Mouse (Mus musculus): ENCODE measurements around the gene Kcne3. TPM values are rescaled to one million over a fixed set of nuclear protein-coding genes. Genes with fewer than 3 reads are reported as not detected.
A peak's percentile ranks its signal among the peaks of the same experiment; 100 is the strongest.

The Kcne3 gene
- total and polyA plus RNA-seq, 2 experiments from 2014 or later: 0.25 TPM; not detected in 1

DNA sequence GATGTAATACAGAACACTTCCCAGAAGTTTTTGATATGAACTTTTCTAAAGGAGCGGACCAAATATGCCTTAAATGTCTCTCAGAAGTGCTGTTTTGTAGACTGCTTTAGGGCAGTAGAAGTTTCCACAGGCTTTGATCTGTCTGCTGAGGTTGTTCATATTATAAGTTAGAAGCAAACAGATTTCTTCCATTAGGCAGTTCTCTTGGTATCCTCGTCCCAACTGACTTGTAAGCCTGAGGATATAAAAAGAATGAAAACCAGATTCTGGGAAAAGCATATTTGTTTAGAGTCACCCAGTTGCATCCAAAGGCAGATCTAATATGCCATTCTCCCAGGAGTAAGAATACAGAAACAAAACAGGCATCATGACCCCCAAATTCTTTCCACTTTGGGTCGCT, 24.9 kb downstream of the Kcne3 start:
- H3K9me3 ChIP-seq (ENCODE audit: low read length): no peaks in the 10 kb centered on the region

DNA sequence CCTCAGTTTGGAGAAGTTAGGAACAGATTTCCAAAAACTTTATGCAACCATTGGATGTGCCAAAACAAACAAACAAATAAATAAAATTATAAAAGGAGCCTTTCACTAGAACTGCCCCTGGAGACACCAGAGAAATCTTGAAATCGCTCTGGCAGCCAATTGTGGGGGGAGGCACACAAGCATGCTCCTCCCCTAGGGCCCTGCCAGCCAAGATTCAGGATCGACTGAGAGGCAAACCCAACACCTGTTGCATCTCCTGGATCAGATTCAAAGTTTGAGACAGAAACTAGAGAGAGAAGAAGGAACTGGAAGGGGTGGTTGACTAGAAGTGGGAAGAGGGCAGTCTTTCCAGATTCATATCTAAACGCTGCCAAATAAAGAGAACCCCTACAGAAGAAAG, 27.3 kb downstream of the Kcne3 start:
- TF ChIP-seq CTCF (IDR thresholded peaks at IDR 0.05; ENCODE audit: low read depth): no peak
- H3K9me3 ChIP-seq (ENCODE audit: low read length): no peaks in the 10 kb centered on the region

More for the DNA sequence above, 24.9 kb downstream of the Kcne3 start:
- H3K4me1 ChIP-seq (ENCODE audit: insufficient read depth, low read length): no peaks in the 10 kb centered on the region
- ATAC-seq (no peak), DNase-seq (ENCODE audit: low spot score) (no peak)
- H3K4me2 ChIP-seq (ENCODE audit: low read depth, low read length): no peak overlapping the region
- H3K9ac ChIP-seq (replicated peaks; ENCODE audit: low read length): no peak overlapping the region
- no peaks in the 10 kb centered on the region for H3K27me3 ChIP-seq (ENCODE audit: insufficient read depth, low read length)
- no peak overlapping the region for H3K4me3 ChIP-seq (ENCODE audit: low read length)
- 93% methylated on average over 3 of the region's 3 CpGs for WGBS
- TF ChIP-seq CTCF (IDR thresholded peaks at IDR 0.05; ENCODE audit: low read depth): no peak
- no peaks in the 10 kb centered on the region for H3K36me3 ChIP-seq (ENCODE audit: insufficient read depth, low read length)
- no peak overlapping the region for H3K27ac ChIP-seq

DNA sequence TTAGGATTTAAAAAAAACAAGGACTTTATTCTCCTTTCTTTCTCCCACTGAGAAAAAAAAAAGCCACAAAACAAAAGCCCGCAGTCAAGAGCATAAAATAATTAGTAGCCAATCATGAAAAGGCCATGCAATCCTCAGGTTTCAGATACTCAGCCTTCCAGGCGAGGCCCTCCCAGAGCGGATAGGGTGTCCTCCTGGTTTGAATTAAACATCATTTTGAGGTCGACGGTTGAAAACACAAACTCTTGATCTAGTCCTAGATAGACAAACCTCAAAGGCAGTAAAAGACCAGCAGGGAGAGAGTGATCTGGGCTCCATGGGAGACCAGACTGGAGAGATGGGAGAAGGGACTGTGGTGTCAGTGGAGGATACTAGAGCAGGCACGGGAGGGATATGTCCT, 28.6 kb downstream of the Kcne3 start:
- no peaks in the 10 kb centered on the region for H3K4me1 ChIP-seq (ENCODE audit: insufficient read depth, low read length)
- no peak for TF ChIP-seq CTCF (IDR thresholded peaks at IDR 0.05; ENCODE audit: low read depth)
- ATAC-seq (no peak), DNase-seq (ENCODE audit: low spot score) (no peak)
- no peak overlapping the region for H3K27ac ChIP-seq
- no peak overlapping the region for H3K9ac ChIP-seq (replicated peaks; ENCODE audit: low read length)
- H3K4me2 ChIP-seq (ENCODE audit: low read depth, low read length): no peak overlapping the region
- no peaks in the 10 kb centered on the region for H3K27me3 ChIP-seq (ENCODE audit: insufficient read depth, low read length)
- H3K4me3 ChIP-seq (ENCODE audit: low read length): no peak overlapping the region
- WGBS: 90% methylated on average over 6 of the region's 6 CpGs
- no peaks in the 10 kb centered on the region for H3K36me3 ChIP-seq (ENCODE audit: insufficient read depth, low read length)
- H3K9me3 ChIP-seq (ENCODE audit: low read length): no peaks in the 10 kb centered on the region

More for the DNA sequence above, 27.3 kb downstream of the Kcne3 start:
- Histone ChIP-seq H3K4me1 (ENCODE audit: insufficient read depth, low read length) (no peaks in the 10 kb centered on the region), H3K36me3 (ENCODE audit: insufficient read depth, low read length) (no peaks in the 10 kb centered on the region), H3K4me2 (ENCODE audit: low read depth, low read length) (no peak overlapping the region), H3K9ac (replicated peaks; ENCODE audit: low read length) (no peak overlapping the region), H3K4me3 (ENCODE audit: low read length) (no peak overlapping the region), H3K27me3 (ENCODE audit: insufficient read depth, low read length) (no peaks in the 10 kb centered on the region), H3K27ac (no peak overlapping the region)
- DNase-seq (ENCODE audit: low spot score) (no peak), ATAC-seq (no peak)
- WGBS: 43% methylated on average over 3 of the region's 3 CpGs

DNA sequence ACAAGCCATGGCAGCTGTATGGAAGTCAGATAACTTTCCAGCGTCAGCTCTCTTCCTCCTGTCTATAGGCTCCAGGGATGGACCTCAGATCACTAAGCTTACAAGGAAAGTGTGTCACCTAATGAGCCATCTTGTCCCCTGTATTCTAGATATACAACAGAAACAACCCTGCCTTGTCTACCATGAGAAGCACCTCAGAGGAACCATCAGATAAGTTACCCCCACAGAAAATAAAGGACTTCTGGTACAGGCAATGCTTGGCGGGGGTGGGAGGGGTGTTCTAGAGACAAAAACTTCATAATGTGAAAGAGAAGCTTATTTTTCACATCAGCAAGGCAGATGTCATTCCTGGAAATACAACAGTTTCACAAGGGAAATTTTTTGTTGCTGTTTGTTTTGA, 29.8 kb downstream of the Kcne3 start:
- Histone ChIP-seq H3K27ac (no peak overlapping the region), H3K36me3 (ENCODE audit: insufficient read depth, low read length) (no peaks in the 10 kb centered on the region), H3K4me3 (ENCODE audit: low read length) (no peak overlapping the region), H3K9me3 (ENCODE audit: low read length) (no peaks in the 10 kb centered on the region), H3K4me1 (ENCODE audit: insufficient read depth, low read length) (no peaks in the 10 kb centered on the region), H3K27me3 (ENCODE audit: insufficient read depth, low read length) (no peaks in the 10 kb centered on the region), H3K9ac (replicated peaks; ENCODE audit: low read length) (no peak overlapping the region), H3K4me2 (ENCODE audit: low read depth, low read length) (no peak overlapping the region)
- DNase-seq (ENCODE audit: low spot score) (no peak), ATAC-seq (no peak)
- TF ChIP-seq CTCF (IDR thresholded peaks at IDR 0.05; ENCODE audit: low read depth): no peak
- 90% methylated on average over 2 of the region's 2 CpGs for WGBS

DNA sequence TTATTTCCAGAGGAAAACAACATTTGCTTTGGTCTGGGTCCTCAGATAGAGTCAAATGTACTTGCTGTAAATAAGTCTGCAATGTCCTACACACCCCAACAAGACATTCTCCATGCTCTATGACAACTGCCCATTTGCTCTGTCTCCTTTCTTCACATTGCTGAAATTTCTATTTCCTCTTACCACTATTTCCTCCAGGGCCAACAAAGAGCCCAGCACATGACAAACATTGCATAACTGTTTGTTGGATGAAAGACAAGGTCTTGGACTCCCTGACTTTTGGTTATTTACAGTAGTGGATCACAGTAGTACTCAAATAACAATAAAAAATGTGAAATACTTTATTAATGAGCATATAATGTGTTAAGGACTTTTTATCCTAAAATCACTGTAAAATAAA, 31.6 kb downstream of the Kcne3 start:
- ATAC-seq (no peak), DNase-seq (ENCODE audit: low spot score) (no peak)
- no peak overlapping the region for H3K27ac ChIP-seq
- no peak overlapping the region for H3K4me3 ChIP-seq (ENCODE audit: low read length)
- no peaks in the 10 kb centered on the region for H3K36me3 ChIP-seq (ENCODE audit: insufficient read depth, low read length)
- no peaks in the 10 kb centered on the region for H3K9me3 ChIP-seq (ENCODE audit: low read length)
- no peak for TF ChIP-seq CTCF (IDR thresholded peaks at IDR 0.05; ENCODE audit: low read depth)
- H3K4me1 ChIP-seq (ENCODE audit: insufficient read depth, low read length): no peaks in the 10 kb centered on the region
- H3K9ac ChIP-seq (replicated peaks; ENCODE audit: low read length): no peak overlapping the region
- H3K27me3 ChIP-seq (ENCODE audit: insufficient read depth, low read length): no peaks in the 10 kb centered on the region
- no peak overlapping the region for H3K4me2 ChIP-seq (ENCODE audit: low read depth, low read length)

DNA sequence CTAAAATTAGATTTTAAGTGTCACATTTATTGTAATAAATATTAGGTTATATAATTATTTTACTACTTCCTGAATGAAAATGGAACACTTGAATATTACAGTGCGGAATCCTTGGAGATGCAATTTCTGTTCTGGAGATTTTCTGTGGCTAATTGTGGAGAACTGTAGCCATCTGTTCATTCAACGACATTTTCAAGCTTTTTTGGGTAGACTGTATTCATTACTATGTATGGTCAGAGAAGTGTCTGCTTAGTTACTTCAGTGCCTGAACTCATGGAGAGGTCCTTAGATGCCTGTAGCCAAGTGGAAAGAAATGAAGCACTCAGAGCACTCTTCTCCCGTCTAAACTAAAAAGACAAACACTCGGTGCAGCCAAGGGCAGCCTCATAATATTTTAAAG, 38.0 kb downstream of the Kcne3 start:
- Histone ChIP-seq H3K4me3 (ENCODE audit: low read length) (no peak overlapping the region), H3K27me3 (ENCODE audit: insufficient read depth, low read length) (no peaks in the 10 kb centered on the region), H3K4me1 (ENCODE audit: insufficient read depth, low read length) (0 out of 2 replicates have a peak, but pooled peaks cover 9% of the 10 kb centered on the region), H3K27ac (no peak overlapping the region), H3K4me2 (ENCODE audit: low read depth, low read length) (no peak overlapping the region), H3K9ac (replicated peaks; ENCODE audit: low read length) (no peak overlapping the region), H3K9me3 (ENCODE audit: low read length) (no peaks in the 10 kb centered on the region), H3K36me3 (ENCODE audit: insufficient read depth, low read length) (no peaks in the 10 kb centered on the region)
- DNase-seq (ENCODE audit: low spot score) (no peak), ATAC-seq (no peak)
- no peak for TF ChIP-seq CTCF (IDR thresholded peaks at IDR 0.05; ENCODE audit: low read depth)
- WGBS: 68% methylated on average over 4 of the region's 4 CpGs

DNA sequence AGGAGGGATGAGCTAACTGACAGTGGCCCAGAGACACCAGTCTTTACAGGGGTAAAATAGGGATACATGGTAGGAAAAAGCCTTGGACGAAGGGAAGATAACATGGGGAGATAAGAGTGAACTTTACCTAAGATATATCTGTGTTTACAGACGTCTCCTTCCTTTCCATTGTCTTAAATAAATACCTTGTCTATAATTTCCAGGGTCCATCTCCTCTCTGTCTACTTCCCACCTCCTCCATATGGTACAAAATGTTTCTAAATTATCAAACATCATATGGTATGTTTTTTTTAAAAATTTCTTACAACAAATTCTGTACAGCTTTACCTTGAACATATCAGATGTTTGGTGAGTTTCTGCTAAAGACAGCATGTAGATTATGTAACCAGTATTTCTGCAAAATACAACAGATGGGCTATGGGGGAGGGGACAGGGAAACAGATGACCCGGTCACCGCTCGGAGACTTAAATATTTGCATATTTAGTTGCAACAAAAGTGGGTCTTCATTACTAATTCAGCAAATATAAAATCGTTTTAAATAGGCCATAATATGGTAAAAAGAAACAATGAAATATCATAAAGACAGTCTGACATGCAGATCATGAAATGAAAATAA, 38.9 kb downstream of the Kcne3 start:
- no peak overlapping the region for H3K4me2 ChIP-seq (ENCODE audit: low read depth, low read length)
- no peak overlapping the region for H3K4me3 ChIP-seq (ENCODE audit: low read length)
- H3K36me3 ChIP-seq (ENCODE audit: insufficient read depth, low read length): no peaks in the 10 kb centered on the region
- WGBS: 40% methylated on average over 6 of the region's 6 CpGs
- no peak overlapping the region for H3K9ac ChIP-seq (replicated peaks; ENCODE audit: low read length)
- no peak for TF ChIP-seq CTCF (IDR thresholded peaks at IDR 0.05; ENCODE audit: low read depth)
- no peaks in the 10 kb centered on the region for H3K27me3 ChIP-seq (ENCODE audit: insufficient read depth, low read length)
- no peak overlapping the region for H3K27ac ChIP-seq
- ATAC-seq: no peak
- DNase-seq (ENCODE audit: low spot score): peak; percentile 41
- H3K4me1 ChIP-seq (ENCODE audit: insufficient read depth, low read length): 0 out of 2 replicates have a peak, but pooled peaks cover 9% of the 10 kb centered on the region
- H3K9me3 ChIP-seq (ENCODE audit: low read length): no peaks in the 10 kb centered on the region
